Mouse (Mus musculus) hindbrain, embryonic 15.5 days (tissue): ENCODE measurements around the gene Tm7sf2. TPM values are rescaled to one million over a fixed set of nuclear protein-coding genes. Genes with fewer than 3 reads are reported as not detected.
A peak's percentile ranks its signal among the peaks of the same experiment; 100 is the strongest.

Source experiments
- microRNA-seq: library from miRNA; unstranded; fragments of <30 nt; microRNA quantifications from one replicate; pipeline ENCODE4, GENCODE M21; 2016
- polyA plus RNA-seq: library from polyadenylated mRNA; unstranded; fragments of >200 nt; fragmentation: Nextera tagmentation; extraction: Ambion mirVana; gene quantifications from 2 replicates; pipeline ENCODE4 v1.2.1, GENCODE M21; 2015

Gene Tm7sf2
- polyA plus RNA-seq, 1 experiment from 2014 or later: 60.1 TPM

Small RNAs within 50 kb of the gene (microRNA-seq; reads per million reads assigned to microRNA genes)
- gene Mir6988: 3.1 reads per million, percentile 13 among the genes with 10 or more reads in this experiment

Other genes with a start within 250 kb of the Tm7sf2 start
- 17.6 and 18.0 TPM in 2 replicates for gene Frmd8, start 193.1 kb downstream of the Tm7sf2 start, polyA plus RNA-seq
- gene Slc25a45, start 190.6 kb downstream of the Tm7sf2 start, polyA plus RNA-seq: 2.6 TPM in 2 replicates
- 10.7 and 11.7 TPM in 2 replicates for gene Tigd3, start 174.2 kb downstream of the Tm7sf2 start, polyA plus RNA-seq
- gene Dpf2, start 155.4 kb downstream of the Tm7sf2 start, polyA plus RNA-seq: 111 and 113 TPM in 2 replicates
- 19.0 and 20.3 TPM in 2 replicates for gene Cdc42ep2, start 143.6 kb downstream of the Tm7sf2 start, polyA plus RNA-seq
- 26.7 and 28.1 TPM in 2 replicates for gene Pola2, start 104.2 kb downstream of the Tm7sf2 start, polyA plus RNA-seq
- not detected in 2 replicates for gene Slc22a20, start 82.2 kb downstream of the Tm7sf2 start, polyA plus RNA-seq
- gene Capn1, start 52.5 kb downstream of the Tm7sf2 start, polyA plus RNA-seq: 4.8 and 5.8 TPM in 2 replicates
- 32.9 and 39.8 TPM in 2 replicates for gene Syvn1, start 21.8 kb downstream of the Tm7sf2 start, polyA plus RNA-seq
- 62.3 and 64.4 TPM in 2 replicates for gene Mrpl49, start 10.6 kb downstream of the Tm7sf2 start, polyA plus RNA-seq
- 503 and 507 TPM in 2 replicates for gene Fau, start 10.5 kb downstream of the Tm7sf2 start, polyA plus RNA-seq
- gene Znhit2, start 7.2 kb downstream of the Tm7sf2 start, polyA plus RNA-seq: 33.0 and 34.8 TPM in 2 replicates
- 84.8 and 94.0 TPM in 2 replicates for gene Vps51, start 8.9 kb upstream of the Tm7sf2 start, polyA plus RNA-seq
- not detected in 2 replicates for gene Tmem262, start 11.7 kb upstream of the Tm7sf2 start, polyA plus RNA-seq
- gene Gm28374, start 13.9 kb upstream of the Tm7sf2 start, polyA plus RNA-seq: 1.3 and 1.4 TPM in 2 replicates
- 79.3 and 82.0 TPM in 2 replicates for gene Zfpl1, start 16.6 kb upstream of the Tm7sf2 start, polyA plus RNA-seq
- 8.4 and 9.6 TPM in 2 replicates for gene Cdca5, start 16.6 kb upstream of the Tm7sf2 start, polyA plus RNA-seq
- gene AC131692.1, start 26.0 kb upstream of the Tm7sf2 start, polyA plus RNA-seq: not detected in 2 replicates
- gene Naaladl1, start 37.4 kb upstream of the Tm7sf2 start, polyA plus RNA-seq: 0.54 and 0.60 TPM in 2 replicates
- gene Sac3d1, start 50.3 kb upstream of the Tm7sf2 start, polyA plus RNA-seq: 50.2 and 57.5 TPM in 2 replicates
- gene Snx15, start 59.9 kb upstream of the Tm7sf2 start, polyA plus RNA-seq: 61.7 and 65.4 TPM in 2 replicates
- gene Batf2, start 72.6 kb upstream of the Tm7sf2 start, polyA plus RNA-seq: not detected in 2 replicates
- 141 and 147 TPM in 2 replicates for gene Arl2, start 73.2 kb upstream of the Tm7sf2 start, polyA plus RNA-seq
- not detected in 2 replicates for gene Majin, start 116.0 kb upstream of the Tm7sf2 start, polyA plus RNA-seq
- gene Gpha2, start 158.0 kb upstream of the Tm7sf2 start, polyA plus RNA-seq: 0.56 TPM in 1 of 2 replicates, not detected in the other
- gene Ppp2r5b, start 167.5 kb upstream of the Tm7sf2 start, polyA plus RNA-seq: 134 and 162 TPM in 2 replicates
- gene Atg2a, start 173.3 kb upstream of the Tm7sf2 start, polyA plus RNA-seq: 13.3 and 16.1 TPM in 2 replicates
- gene Ehd1, start 208.4 kb upstream of the Tm7sf2 start, polyA plus RNA-seq: 92.5 and 103 TPM in 2 replicates
- gene Cdc42bpg, start 238.1 kb upstream of the Tm7sf2 start, polyA plus RNA-seq: 0.36 and 0.38 TPM in 2 replicates